Mouse (Mus musculus) brain, adult 10 weeks (tissue): ENCODE data around the gene Rab20. TPM values are rescaled to one million over a fixed set of nuclear protein-coding genes. Genes with fewer than 3 reads are reported as not detected.

ENCODE experiments used
- polyA plus RNA-seq: library from polyadenylated mRNA; stranded (reverse); fragments of 350-450 nt; fragmentation: Illumina TruSeq; extraction: RNeasy Lipid Tissue Mini Kit (QIAGEN cat#74804); gene quantifications from one replicate; pipeline ENCODE4 v1.2.3, GENCODE M21; 2015; ENCODE audit warnings: low read depth, low replicate concordance

Rab20 gene
- 1.1 TPM for polyA plus RNA-seq

GRCm38 (mm10) chr8:11477811-11478761, at the start of gene Rab20:
Gene Rab20 (minus strand): TSS chr8:11478710.

GRCm38 (mm10) chr8:11497017-11497990, 18.8 kb upstream of the Rab20 start, which contains the start of gene Naxd:
Gene Naxd (plus strand): TSS chr8:11497506.

Other genes with a start within 250 kb of the Rab20 start
- 21.6 TPM for gene Col4a2, start 165.9 kb downstream of the Rab20 start, polyA plus RNA-seq
- gene Col4a1, start 165.9 kb downstream of the Rab20 start, polyA plus RNA-seq: 17.9 TPM
- 87.0 TPM for gene Naxd, start 18.8 kb upstream of the Rab20 start, polyA plus RNA-seq
- 16.5 TPM for gene Cars2, start 72.1 kb upstream of the Rab20 start, polyA plus RNA-seq
- gene Ing1, start 76.9 kb upstream of the Rab20 start, polyA plus RNA-seq: 46.7 TPM
- gene Ankrd10, start 157.0 kb upstream of the Rab20 start, polyA plus RNA-seq: 39.8 TPM
- gene 1700016D06Rik, start 222.4 kb upstream of the Rab20 start, polyA plus RNA-seq: not detected
- gene Arhgef7, start 249.0 kb upstream of the Rab20 start, polyA plus RNA-seq: 63.2 TPM